Mouse (Mus musculus): ENCODE data around the gene Arhgap31. TPM values are rescaled to one million over a fixed set of nuclear protein-coding genes. Genes with fewer than 3 reads are reported as not detected.
A peak's percentile ranks its signal among the peaks of the same experiment; 100 is the strongest.
"Not testable (repeated sequence)": the region's sequence is repeated elsewhere in the genome, so short reads cannot be mapped to it uniquely, and the experiment has no call there.

Arhgap31 gene
- polyA plus RNA-seq, 1 experiment from 2014 or later = 6.3 TPM

GRCm38 (mm10) chr16:38694906-38695540 lies 18.1 kb downstream of the Arhgap31 start:
- no peak overlapping the region for H3K4me3 ChIP-seq
- H3K4me1 ChIP-seq = 0 out of 2 replicates have a peak, but pooled peaks cover 4% of the 10 kb centered on the region
- WGBS = 91% methylated on average over 6 of the region's 6 CpGs
- no peak overlapping the region for H3K27ac ChIP-seq
- DNase-seq (ENCODE audit: low spot score) = no peak
- H3K27me3 ChIP-seq (ENCODE audit: low read depth, poor library complexity, severe bottlenecking) = no peaks in the 10 kb centered on the region
- H3K36me3 ChIP-seq = 0 out of 2 replicates have a peak, but pooled peaks cover 3% of the 10 kb centered on the region
- H3K9me3 ChIP-seq (replicated peaks) = no peaks in the 10 kb centered on the region

GRCm38 (mm10) chr16:38690501-38690900 lies 22.6 kb downstream of the Arhgap31 start:
- Histone ChIP-seq H3K9me3 (replicated peaks) (no peaks in the 10 kb centered on the region), H3K27me3 (ENCODE audit: low read depth, poor library complexity, severe bottlenecking) (no peaks in the 10 kb centered on the region), H3K36me3 (0 out of 2 replicates have a peak, but pooled peaks cover 3% of the 10 kb centered on the region), H3K4me1 (no peaks in the 10 kb centered on the region), H3K4me3 (no peak overlapping the region), H3K27ac (no peak overlapping the region)
- WGBS = 94% methylated on average over 5 of the region's 5 CpGs
- DNase-seq (ENCODE audit: low spot score) = no peak

DNA sequence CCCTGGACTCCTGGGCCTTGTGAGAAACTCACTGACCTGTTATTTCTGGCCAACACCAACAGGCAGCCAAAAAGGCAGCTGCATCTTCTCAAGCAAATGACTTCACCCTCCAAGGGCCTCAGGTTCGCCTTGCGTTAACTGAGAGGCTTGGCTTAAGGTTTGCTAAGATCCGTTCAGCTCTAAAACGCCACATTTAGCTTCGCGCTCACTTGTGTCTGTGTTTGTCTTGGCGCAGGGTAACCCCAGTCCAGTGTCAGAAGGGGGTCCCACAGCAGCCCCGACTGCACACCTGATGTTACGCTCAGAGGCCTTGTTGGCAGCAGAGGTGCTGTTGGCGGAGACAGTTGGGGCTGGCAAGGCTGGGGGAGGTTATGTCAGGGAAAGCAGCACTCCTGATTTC lies 23.3 kb downstream of the Arhgap31 start:
- Histone ChIP-seq H3K9me3 (replicated peaks) (no peaks in the 10 kb centered on the region), H3K4me1 (no peaks in the 10 kb centered on the region), H3K36me3 (0 out of 2 replicates have a peak, but pooled peaks cover 2% of the 10 kb centered on the region), H3K4me3 (no peak overlapping the region), H3K27ac (no peak overlapping the region), H3K27me3 (ENCODE audit: low read depth, poor library complexity, severe bottlenecking) (no peaks in the 10 kb centered on the region)
- no peak for DNase-seq (ENCODE audit: low spot score)
- WGBS = 89% methylated on average over 10 of the region's 10 CpGs

DNA sequence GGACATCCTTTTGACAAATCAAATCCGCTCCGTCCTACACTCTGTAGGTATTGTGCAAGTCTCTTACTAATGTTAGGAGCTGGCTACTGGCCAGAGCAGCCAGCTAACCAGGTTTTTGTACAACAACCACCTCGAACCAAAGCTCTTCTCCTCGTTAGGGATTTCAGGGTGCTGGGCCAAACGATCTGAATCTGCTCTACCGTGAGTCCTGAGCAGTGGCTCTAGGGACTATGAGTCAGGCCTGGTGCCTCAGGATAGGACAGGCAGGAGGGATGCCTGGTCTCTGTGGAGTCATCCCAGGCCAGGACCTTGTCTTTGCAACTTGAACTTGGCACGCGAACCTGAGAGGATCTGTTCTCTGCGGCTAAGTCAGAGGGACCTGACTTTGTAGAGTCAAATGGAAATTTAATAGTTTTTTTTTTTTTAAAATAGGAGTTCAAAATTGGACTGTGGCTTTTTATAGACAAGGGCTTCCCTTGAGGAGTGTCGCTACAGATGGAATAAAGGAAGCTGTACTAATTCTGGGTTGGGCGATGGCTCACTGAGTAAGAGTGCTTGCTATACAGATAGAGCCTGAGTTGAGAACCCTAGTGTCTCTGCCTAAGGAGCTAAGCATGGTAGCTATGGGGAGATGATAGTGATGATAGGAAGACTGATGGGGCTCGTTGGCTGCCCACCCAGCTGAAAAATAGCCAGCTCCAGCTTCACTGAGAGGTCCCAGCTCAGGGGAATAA lies 24.4 kb downstream of the Arhgap31 start:
- Histone ChIP-seq H3K27me3 (ENCODE audit: low read depth, poor library complexity, severe bottlenecking) (no peaks in the 10 kb centered on the region), H3K36me3 (no peaks in the 10 kb centered on the region), H3K27ac (no peak overlapping the region), H3K9me3 (replicated peaks) (no peaks in the 10 kb centered on the region), H3K4me3 (no peak overlapping the region), H3K4me1 (no peaks in the 10 kb centered on the region)
- WGBS = 89% methylated on average over 12 of the region's 12 CpGs
- DNase-seq (ENCODE audit: low spot score) = no peak

- no peak overlapping the region for H3K27ac ChIP-seq
- no peaks in the 10 kb centered on the region for H3K9me3 ChIP-seq (replicated peaks)
- 0 out of 2 replicates have a peak, but pooled peaks cover 6% of the 10 kb centered on the region for H3K4me1 ChIP-seq
- H3K4me3 ChIP-seq = no peak overlapping the region
- no peak for DNase-seq (ENCODE audit: low spot score)
- H3K27me3 ChIP-seq (ENCODE audit: low read depth, poor library complexity, severe bottlenecking) = no peaks in the 10 kb centered on the region
- no peaks in the 10 kb centered on the region for H3K36me3 ChIP-seq
- WGBS = 85% methylated on average over 6 of the region's 6 CpGs
Measured at GRCm38 (mm10) chr16:38687673-38688072, 25.4 kb downstream of the Arhgap31 start.

GRCm38 (mm10) chr16:38683094-38683493 lies 30.0 kb downstream of the Arhgap31 start:
- WGBS = 78% methylated on average over 7 of the region's 7 CpGs
- Histone ChIP-seq H3K9me3 (replicated peaks) (no peaks in the 10 kb centered on the region), H3K27me3 (ENCODE audit: low read depth, poor library complexity, severe bottlenecking) (no peaks in the 10 kb centered on the region), H3K27ac (no peak overlapping the region), H3K4me3 (no peak overlapping the region), H3K36me3 (no peaks in the 10 kb centered on the region), H3K4me1 (peaks cover 20% of the 10 kb centered on the region)
- DNase-seq (ENCODE audit: low spot score) = no peak

- no peak for DNase-seq (ENCODE audit: low spot score)
- Histone ChIP-seq H3K4me3 (no peak overlapping the region), H3K9me3 (replicated peaks) (no peaks in the 10 kb centered on the region), H3K27me3 (ENCODE audit: low read depth, poor library complexity, severe bottlenecking) (no peaks in the 10 kb centered on the region), H3K4me1 (peaks cover 20% of the 10 kb centered on the region), H3K27ac (no peak overlapping the region), H3K36me3 (no peaks in the 10 kb centered on the region)
- WGBS = 94% methylated on average over 2 of the region's 2 CpGs
Measured at GRCm38 (mm10) chr16:38681313-38681712, 31.8 kb downstream of the Arhgap31 start.

- H3K27ac ChIP-seq = peak overlapping the region; percentile 30; the same call in 1 of the 2 replicates
- no peaks in the 10 kb centered on the region for H3K27me3 ChIP-seq (ENCODE audit: low read depth, poor library complexity, severe bottlenecking)
- H3K36me3 ChIP-seq = no peaks in the 10 kb centered on the region
- no peaks in the 10 kb centered on the region for H3K9me3 ChIP-seq (replicated peaks)
- peaks cover 23% of the 10 kb centered on the region for H3K4me1 ChIP-seq
- 53% methylated on average over 12 of the region's 12 CpGs for WGBS
- no peak overlapping the region for H3K4me3 ChIP-seq
- DNase-seq (ENCODE audit: low spot score) = no peak
Measured at GRCm38 (mm10) chr16:38679431-38680021, 33.5 kb downstream of the Arhgap31 start.

- H3K9me3 ChIP-seq (replicated peaks) = no peaks in the 10 kb centered on the region
- no peaks in the 10 kb centered on the region for H3K27me3 ChIP-seq (ENCODE audit: low read depth, poor library complexity, severe bottlenecking)
- DNase-seq (ENCODE audit: low spot score) = no peak
- no peak overlapping the region for H3K27ac ChIP-seq
- no peaks in the 10 kb centered on the region for H3K36me3 ChIP-seq
- H3K4me1 ChIP-seq = peaks cover 23% of the 10 kb centered on the region
- WGBS = 88% methylated on average over 8 of the region's 8 CpGs
- H3K4me3 ChIP-seq = no peak overlapping the region
Measured at GRCm38 (mm10) chr16:38678853-38679252, 34.2 kb downstream of the Arhgap31 start.

- not testable (repeated sequence) for DNase-seq (ENCODE audit: low spot score)
Measured at GRCm38 (mm10) chr16:38677941-38678340, 35.1 kb downstream of the Arhgap31 start.

DNA sequence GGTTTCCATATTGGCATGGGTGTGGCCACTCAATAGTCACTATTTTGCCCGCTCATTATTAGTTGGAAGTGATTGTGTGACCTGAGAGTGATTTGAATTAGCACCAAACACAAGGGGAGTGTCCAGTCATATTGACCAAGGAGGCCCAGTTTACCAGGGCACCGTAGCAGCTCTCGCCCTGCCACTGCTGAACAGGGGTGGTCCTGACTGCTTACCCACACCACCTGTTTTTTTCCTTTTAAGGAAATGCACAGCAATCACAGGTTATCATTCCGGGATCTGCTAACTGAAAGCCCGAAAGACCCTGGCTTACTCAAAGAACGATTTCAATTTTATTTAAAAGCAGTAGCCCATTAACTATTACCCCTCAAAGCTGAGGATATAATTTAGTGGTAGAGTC lies 35.9 kb downstream of the Arhgap31 start:
- Histone ChIP-seq H3K36me3 (no peaks in the 10 kb centered on the region), H3K4me1 (peaks cover 22% of the 10 kb centered on the region), H3K4me3 (no peak overlapping the region), H3K27me3 (ENCODE audit: low read depth, poor library complexity, severe bottlenecking) (no peaks in the 10 kb centered on the region), H3K9me3 (replicated peaks) (no peaks in the 10 kb centered on the region), H3K27ac (no peak overlapping the region)
- DNase-seq (ENCODE audit: low spot score) = no peak
- 89% methylated on average over 6 of the region's 6 CpGs for WGBS

More at GRCm38 (mm10) chr16:38677941-38678340, 35.1 kb downstream of the Arhgap31 start:
- not testable (repeated sequence) for H3K27ac ChIP-seq; H3K4me3 ChIP-seq; H3K9me3 ChIP-seq (replicated peaks); H3K27me3 ChIP-seq (ENCODE audit: low read depth, poor library complexity, severe bottlenecking); H3K36me3 ChIP-seq
- H3K4me1 ChIP-seq = peaks cover 25% of the 10 kb centered on the region
- 71% methylated on average over 2 of the region's 2 CpGs for whole genome bisulfite sequencing

GRCm38 (mm10) chr16:38676647-38677046 lies 36.4 kb downstream of the Arhgap31 start:
- no peaks in the 10 kb centered on the region for H3K9me3 ChIP-seq (replicated peaks)
- H3K4me3 ChIP-seq = no peak overlapping the region
- H3K27ac ChIP-seq = no peak overlapping the region
- H3K27me3 ChIP-seq (ENCODE audit: low read depth, poor library complexity, severe bottlenecking) = no peaks in the 10 kb centered on the region
- whole genome bisulfite sequencing = 97% methylated on average over 4 of the region's 4 CpGs
- peaks cover 22% of the 10 kb centered on the region for H3K4me1 ChIP-seq
- DNase-seq (ENCODE audit: low spot score) = no peak
- no peaks in the 10 kb centered on the region for H3K36me3 ChIP-seq
